16 mouse cellular contexts compared by ENCODE assay signal in the genomic region with DNA sequence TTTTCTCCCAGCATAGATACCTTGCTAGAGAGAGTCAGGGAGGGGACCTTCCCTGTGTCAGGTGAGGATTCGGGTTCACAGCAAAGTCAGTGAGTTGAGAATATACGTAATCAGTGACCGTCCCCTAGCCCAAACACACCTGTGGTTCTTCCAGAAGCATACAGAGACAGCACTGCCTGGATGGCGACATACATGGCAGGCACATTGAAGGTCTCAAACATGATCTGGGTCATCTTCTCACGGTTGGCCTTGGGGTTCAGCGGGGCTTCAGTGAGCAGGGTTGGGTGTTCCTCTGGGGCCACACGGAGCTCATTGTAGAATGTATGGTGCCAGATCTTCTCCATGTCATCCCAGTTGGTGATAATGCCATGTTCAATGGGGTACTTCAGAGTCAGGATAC. TPM values are rescaled to one million over a fixed set of nuclear protein-coding genes. Genes with fewer than 3 reads are reported as not detected.
"Had no signal": no experiment of that assay in that cellular context is flagged by ENCODE, and none has a peak within 500 bp of the region (broad histone marks: within the 10 kb centered on the region; RNA-seq: fewer than 3 reads in every experiment).

No protein-coding gene starts in this region.

- H3K4me3 ChIP-seq: left cerebral cortex, adult 2 months; midbrain, embryonic 10.5 days; neural tube, embryonic 12.5 days had no signal

- H3K4me2 ChIP-seq: neural tube, embryonic 12.5 days had no signal

- H3K27ac ChIP-seq: left cerebral cortex, adult 2 months; liver, embryonic 14.5 days; midbrain, embryonic 10.5 days; neural tube, embryonic 12.5 days; stomach, postnatal 0 days had no signal

- H3K9me3 ChIP-seq: midbrain, embryonic 10.5 days; neural tube, embryonic 12.5 days had no signal

- H3K27me3 ChIP-seq: neural tube, embryonic 12.5 days had no signal

- DNase-seq: kidney, adult 8-10 months; kidney, postnatal 25 days; lung, adult 18-20 months; lung, postnatal 10 days; lung, postnatal 4 days; midbrain, embryonic 14.5 days; right cerebral cortex, postnatal 25 days; thymus, postnatal 4 days had no signal

- H3K9ac ChIP-seq: liver, embryonic 14.5 days; neural tube, embryonic 12.5 days had no signal

- H3K4me1 ChIP-seq: neural tube, embryonic 12.5 days had no signal

- H3K36me3 ChIP-seq: midbrain, embryonic 10.5 days; neural tube, embryonic 12.5 days had no signal

RNA-seq across cellular contexts. Expression of gene Gjd2, which starts 36.7 kb away (rescaled TPM):
- polyA plus RNA-seq: limb, embryonic 11.5 days; liver, adult 2 months; liver, embryonic 14.5 days; small intestine, adult 2 months had no signal
